Mouse (Mus musculus) neutrophil, adult 59 days (primary cell): ENCODE data around the gene Olfr645. TPM values are rescaled to one million over a fixed set of nuclear protein-coding genes. Genes with fewer than 3 reads are reported as not detected.

Experiments used
- total RNA-seq, 2 experiments: library from RNA; stranded (reverse); gene quantifications; 1 replicate in 1 of 2; 2 replicates in 1 of 2; pipeline ENCODE4 v1.2.4; 2023

The Olfr645 gene
- total RNA-seq: not detected

DNA sequence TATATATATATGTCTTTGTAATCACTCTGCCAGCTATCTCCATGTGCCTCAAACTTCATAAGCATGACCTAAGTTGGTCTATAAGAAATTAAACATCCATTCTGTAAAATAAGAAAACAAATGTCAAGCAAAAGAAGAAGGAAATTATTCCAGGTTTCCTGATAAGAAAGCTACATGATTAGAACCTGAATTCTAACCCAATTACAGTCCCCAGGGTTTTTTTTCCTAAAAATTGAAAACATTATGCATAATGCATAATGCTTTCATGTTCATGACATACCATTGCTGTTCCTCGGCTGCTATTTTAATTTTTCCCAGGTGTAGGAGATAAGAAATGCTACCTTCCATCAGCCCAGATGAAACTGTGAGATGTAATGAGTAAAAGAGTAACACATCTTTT is at the start of gene Olfr645:
Gene Olfr645, minus strand, starts transcription at position 101 of the 400 bp plus-strand sequence.

DNA sequence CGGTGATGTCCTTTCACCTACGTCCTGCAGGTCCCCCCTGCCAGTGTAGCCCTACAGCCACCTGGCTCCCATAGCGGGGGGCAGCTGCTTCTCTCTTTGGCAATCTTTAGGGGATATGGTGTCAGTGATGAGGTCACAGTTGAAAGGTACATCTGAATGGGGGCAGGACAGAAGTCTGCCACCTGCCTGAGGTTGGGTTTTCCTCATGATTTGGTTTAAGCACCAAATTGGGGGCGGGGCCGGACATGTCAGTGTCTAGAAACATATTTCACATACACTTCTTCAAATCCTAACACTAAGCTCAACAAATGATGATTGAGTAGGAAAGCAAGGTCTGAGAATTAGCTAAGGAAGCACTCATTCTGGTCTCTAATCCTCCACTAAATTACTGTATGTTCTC is 44.5 kb upstream of the Olfr645 start, which contains the start of gene Ubqln5:
Gene Ubqln5, minus strand, starts transcription at position 101 of the 400 bp plus-strand sequence.

DNA sequence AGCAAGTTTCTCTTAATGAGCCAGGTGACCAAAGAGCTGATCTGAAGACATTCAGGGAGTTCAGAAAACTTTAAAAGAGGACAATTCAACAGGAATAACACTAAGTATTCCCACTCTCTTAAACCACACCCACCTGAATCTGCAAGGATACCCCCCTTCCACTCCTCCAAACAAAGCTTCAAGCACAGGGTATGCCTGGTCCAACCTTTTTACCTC is 19.4 kb upstream of the Olfr645 start, which contains the start of gene Olfr646:
Gene Olfr646, plus strand, starts transcription at position 117 of the 216 bp plus-strand sequence.

DNA sequence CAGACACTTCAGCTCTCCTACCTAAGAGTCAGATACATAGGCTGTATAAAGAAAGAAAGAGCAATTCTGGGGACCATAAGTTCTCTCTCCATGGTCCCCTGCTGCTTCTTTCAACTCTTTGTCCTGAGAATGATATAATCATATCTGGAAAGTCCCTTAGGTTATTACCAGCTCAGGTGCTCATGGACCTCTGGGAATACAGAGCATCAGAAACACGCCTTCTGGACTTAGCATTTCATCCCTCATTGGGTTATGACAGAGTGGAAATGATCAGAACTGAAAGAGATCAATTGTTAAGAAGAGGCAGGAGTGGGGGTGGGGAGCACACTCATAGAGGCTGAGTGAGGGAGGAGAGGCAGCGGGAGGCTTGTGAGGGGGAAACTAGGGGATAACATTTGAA is 13.5 kb downstream of the Olfr645 start, which contains the start of gene Olfr644:
Gene Olfr644, minus strand, starts transcription at position 101 of the 400 bp plus-strand sequence.

DNA sequence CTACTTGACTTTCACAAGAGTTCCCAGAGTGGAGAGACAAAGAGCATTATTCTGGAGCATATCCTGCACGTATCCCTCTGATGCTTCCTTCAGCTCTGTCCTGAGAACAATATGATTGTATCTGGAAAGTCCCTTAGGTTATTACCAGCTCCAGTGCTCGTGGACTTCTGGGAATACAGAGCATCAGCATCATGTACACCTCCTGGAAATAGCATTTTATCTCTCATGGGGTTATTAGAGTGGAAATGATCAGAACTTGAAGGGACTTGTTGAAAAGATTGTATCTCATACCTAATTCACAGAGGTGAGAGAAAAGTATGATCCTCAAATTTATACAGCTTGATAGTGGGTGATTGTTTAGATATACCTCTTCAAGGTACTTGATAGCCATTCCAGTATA is 23.9 kb downstream of the Olfr645 start, which contains the start of gene 4930516K23Rik:
Gene 4930516K23Rik, minus strand, starts transcription at position 101 of the 400 bp plus-strand sequence.

DNA sequence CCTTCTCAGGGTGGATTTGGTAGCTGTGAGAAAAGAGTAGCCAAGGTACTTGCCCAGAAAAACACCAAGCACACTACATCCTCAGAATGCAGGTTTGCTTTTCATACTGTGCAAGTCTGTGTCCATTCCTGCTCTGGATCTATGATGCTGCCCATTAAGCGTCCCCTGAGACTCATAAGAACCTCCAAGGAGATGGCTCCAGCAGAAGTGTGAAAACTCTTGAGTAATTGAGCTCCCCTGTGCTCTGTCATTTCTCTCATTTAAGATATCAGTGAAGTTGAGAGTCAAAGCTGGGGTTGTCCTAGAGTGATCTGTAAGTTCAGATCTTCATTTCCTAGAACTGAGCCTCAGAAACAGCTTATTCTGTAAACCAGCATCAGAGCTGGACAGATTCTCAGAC is 32.7 kb downstream of the Olfr645 start, which contains the start of gene Olfr642:
Gene Olfr642, minus strand, starts transcription at position 101 of the 400 bp plus-strand sequence.

DNA sequence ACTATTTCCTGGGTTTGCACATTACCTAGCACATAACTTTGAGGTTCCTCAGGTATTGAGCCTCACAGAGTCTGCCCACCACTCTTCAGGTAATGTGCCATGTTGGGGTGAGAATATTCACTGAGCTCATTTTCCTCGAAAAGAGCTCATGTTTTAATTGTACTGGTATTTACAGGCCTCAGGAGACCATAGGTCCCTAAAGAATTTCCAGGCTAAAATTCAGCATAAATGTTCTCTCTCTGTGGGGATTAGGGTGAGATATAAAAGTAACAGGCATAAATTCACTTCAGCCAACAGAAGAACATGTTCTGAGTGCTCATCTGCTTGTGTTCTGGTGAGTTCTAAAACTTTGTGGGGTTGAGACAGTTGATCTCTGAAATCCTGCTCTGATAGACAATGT is 50.1 kb downstream of the Olfr645 start, which contains the start of gene Olfr641:
Gene Olfr641, plus strand, starts transcription at position 301 of the 400 bp plus-strand sequence.

Other genes starting within 250 kb of the Olfr645 start
- gene Hbb-bh2, start 244.9 kb downstream of the Olfr645 start, total RNA-seq: not detected
- not detected for gene Hbb-bh1, start 242.3 kb downstream of the Olfr645 start, total RNA-seq
- not detected for gene Hbb-y, start 232.2 kb downstream of the Olfr645 start, total RNA-seq
- gene Olfr66, start 199.2 kb downstream of the Olfr645 start, total RNA-seq: not detected
- not detected for gene Olfr64, start 191.0 kb downstream of the Olfr645 start, total RNA-seq
- not detected for gene Olfr65, start 182.0 kb downstream of the Olfr645 start, total RNA-seq
- not detected for gene Olfr631, start 156.6 kb downstream of the Olfr645 start, total RNA-seq
- not detected for gene Olfr632, start 151.1 kb downstream of the Olfr645 start, total RNA-seq
- gene Olfr633, start 141.0 kb downstream of the Olfr645 start, total RNA-seq: not detected
- not detected for gene Olfr635, start 114.3 kb downstream of the Olfr645 start, total RNA-seq
- gene Olfr638, start 86.7 kb downstream of the Olfr645 start, total RNA-seq: not detected
- gene Olfr639, start 68.2 kb downstream of the Olfr645 start, total RNA-seq: under 1 TPM in 1 of 2 experiments, not detected in 1; 0.13 TPM
- not detected for gene Olfr640, start 59.9 kb downstream of the Olfr645 start, total RNA-seq
- gene Olfr641, start 50.0 kb downstream of the Olfr645 start, total RNA-seq: not detected
- gene Olfr642, start 32.8 kb downstream of the Olfr645 start, total RNA-seq: not detected
- gene 4930516K23Rik, start 24.0 kb downstream of the Olfr645 start, total RNA-seq: not detected
- not detected for gene Olfr644, start 13.6 kb downstream of the Olfr645 start, total RNA-seq
- gene Olfr646, start 19.4 kb upstream of the Olfr645 start, total RNA-seq: not detected
- gene Ubqln5, start 44.4 kb upstream of the Olfr645 start, total RNA-seq: not detected
- not detected for gene Olfr643, start 51.9 kb upstream of the Olfr645 start, total RNA-seq
- not detected for gene Ubqln3, start 57.8 kb upstream of the Olfr645 start, total RNA-seq
- not detected for gene Ubqlnl, start 65.1 kb upstream of the Olfr645 start, total RNA-seq
- not detected for gene Olfm5, start 79.4 kb upstream of the Olfr645 start, total RNA-seq
- gene Olfr648, start 97.9 kb upstream of the Olfr645 start, total RNA-seq: not detected
- gene Olfr649, start 110.5 kb upstream of the Olfr645 start, total RNA-seq: not detected
- 1 to 10 TPM; 1.8 to 2.1 TPM for gene Trim6, start 133.3 kb upstream of the Olfr645 start, total RNA-seq
- 10 to 100 TPM; 14.4 to 18.2 TPM for gene Trim34a, start 159.0 kb upstream of the Olfr645 start, total RNA-seq
- 10 to 100 TPM; 13.1 to 13.3 TPM for gene Trim5, start 202.6 kb upstream of the Olfr645 start, total RNA-seq
- gene Trim12a, start 230.0 kb upstream of the Olfr645 start, total RNA-seq: 10 to 100 TPM; 60.5 to 62.7 TPM
- 1 to 10 TPM; 1.5 to 1.6 TPM for gene Trim34b, start 244.0 kb upstream of the Olfr645 start, total RNA-seq